Mouse (Mus musculus) A20 (cell line): ENCODE data around the gene Gpc6.

Experiments
- DNase-seq: peaks from one replicate; pipeline ENCODE4 v3.0.0-alpha.2; 2011; ENCODE audit warnings: low read depth, low spot score

The Gpc6 gene

GRCm38 (mm10) chr14:117061078-117061477 lies 136.0 kb downstream of the Gpc6 start:
- no peak for DNase-seq

- DNase-seq = no peak
These were observed 136.4 kb downstream of the Gpc6 start for GRCm38 (mm10) chr14:117061527-117061926.

- DNase-seq = no peak
These were observed 143.1 kb downstream of the Gpc6 start for GRCm38 (mm10) chr14:117068179-117068578.

GRCm38 (mm10) chr14:117070470-117071085 lies 145.5 kb downstream of the Gpc6 start:
- DNase-seq = no peak

- no peak for DNase-seq
These were observed 168.5 kb downstream of the Gpc6 start for GRCm38 (mm10) chr14:117093586-117093985.

GRCm38 (mm10) chr14:117106900-117107299 lies 181.8 kb downstream of the Gpc6 start:
- DNase-seq = no peak

GRCm38 (mm10) chr14:117113153-117113552 lies 188.0 kb downstream of the Gpc6 start:
- no peak for DNase-seq

GRCm38 (mm10) chr14:117122036-117122435 lies 196.9 kb downstream of the Gpc6 start:
- no peak for DNase-seq

GRCm38 (mm10) chr14:117130334-117130733 lies 205.2 kb downstream of the Gpc6 start:
- no peak for DNase-seq

- no peak for DNase-seq
These were observed 206.2 kb downstream of the Gpc6 start for GRCm38 (mm10) chr14:117131324-117131723.

- DNase-seq = no peak
These were observed 216.1 kb downstream of the Gpc6 start for GRCm38 (mm10) chr14:117141077-117141848.

GRCm38 (mm10) chr14:117146089-117146488 lies 221.0 kb downstream of the Gpc6 start:
- no peak for DNase-seq

GRCm38 (mm10) chr14:117146665-117147064 lies 221.6 kb downstream of the Gpc6 start:
- DNase-seq = no peak

GRCm38 (mm10) chr14:117151621-117152020 lies 226.5 kb downstream of the Gpc6 start:
- DNase-seq = no peak

- no peak for DNase-seq
These were observed 230.9 kb downstream of the Gpc6 start for GRCm38 (mm10) chr14:117155884-117156465.

- no peak for DNase-seq
These were observed 232.3 kb downstream of the Gpc6 start for GRCm38 (mm10) chr14:117157426-117157825.

GRCm38 (mm10) chr14:117166350-117166749 lies 241.2 kb downstream of the Gpc6 start:
- DNase-seq = no peak

- no peak for DNase-seq
These were observed 268.2 kb downstream of the Gpc6 start for GRCm38 (mm10) chr14:117193364-117193763.

- DNase-seq = no peak
These were observed 276.9 kb downstream of the Gpc6 start for GRCm38 (mm10) chr14:117202012-117202411.

- DNase-seq = no peak
These were observed 278.8 kb downstream of the Gpc6 start for GRCm38 (mm10) chr14:117203960-117204359.

- DNase-seq = no peak
These were observed 289.3 kb downstream of the Gpc6 start for GRCm38 (mm10) chr14:117214373-117214772.

- DNase-seq = no peak
These were observed 301.8 kb downstream of the Gpc6 start for GRCm38 (mm10) chr14:117226920-117227319.

- no peak for DNase-seq
These were observed 305.4 kb downstream of the Gpc6 start for GRCm38 (mm10) chr14:117230476-117230875.
